Mouse (Mus musculus) inflammation-experienced regulatory T-cells, adult 6 months (primary cell): Measurements from ENCODE around the gene Gm47996. TPM values are rescaled to one million over a fixed set of nuclear protein-coding genes. Genes with fewer than 3 reads are reported as not detected.
"Not testable (repeated sequence)": the region's sequence is repeated elsewhere in the genome, so short reads cannot be mapped to it uniquely, and the experiment has no call there.

Experiments used
- ATAC-seq: one replicate; pipeline ENCODE4 v1.8.0; 2017
- polyA plus RNA-seq, 3 experiments: library from polyadenylated mRNA; unstranded; fragments of 100-300 nt; shearing (Covaris generic); gene quantifications; one replicate each; pipeline ENCODE4 v1.2.1; 2017

The Gm47996 gene
- polyA plus RNA-seq, 3 experiments from 2014 or later = not detected

DNA sequence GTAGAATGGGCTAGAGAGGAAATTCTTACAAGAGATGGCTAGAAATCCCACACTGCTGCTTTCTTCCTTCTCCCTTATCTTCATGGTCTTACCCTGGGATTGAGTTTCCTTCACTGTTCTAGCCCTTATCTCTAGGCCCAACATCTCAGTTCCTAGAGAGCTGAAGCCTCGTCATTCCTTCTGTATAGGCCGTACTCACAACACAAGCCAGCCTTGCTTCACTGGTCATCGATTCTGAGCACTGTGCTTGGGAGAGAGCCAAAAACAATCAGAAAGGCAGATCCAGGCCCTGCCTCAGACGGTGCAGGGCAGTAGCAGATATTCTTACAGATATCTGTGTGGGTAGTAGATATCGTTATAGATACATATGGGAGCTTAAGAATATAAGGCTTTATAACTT is 1.4 kb upstream of the Gm47996 start:
- ATAC-seq = not testable (repeated sequence)

DNA sequence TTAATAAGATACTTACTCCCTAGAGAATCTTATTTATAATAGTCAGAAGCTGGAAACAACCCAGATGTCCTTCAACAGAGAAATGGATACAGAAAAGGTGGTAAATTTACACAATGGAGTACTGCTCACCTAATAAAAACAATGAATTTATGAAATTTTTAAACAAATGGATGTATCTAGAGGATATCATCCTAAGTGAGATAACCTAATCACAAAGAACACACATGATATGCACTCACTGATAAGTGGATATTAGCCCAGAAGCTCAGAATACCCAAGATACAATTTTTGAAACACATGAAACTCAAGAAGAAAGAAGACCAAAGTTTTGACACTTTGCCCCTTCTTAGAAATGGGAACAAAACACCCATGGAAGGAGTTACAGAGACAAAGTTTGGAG is 987 bp upstream of the Gm47996 start:
- not testable (repeated sequence) for ATAC-seq

DNA sequence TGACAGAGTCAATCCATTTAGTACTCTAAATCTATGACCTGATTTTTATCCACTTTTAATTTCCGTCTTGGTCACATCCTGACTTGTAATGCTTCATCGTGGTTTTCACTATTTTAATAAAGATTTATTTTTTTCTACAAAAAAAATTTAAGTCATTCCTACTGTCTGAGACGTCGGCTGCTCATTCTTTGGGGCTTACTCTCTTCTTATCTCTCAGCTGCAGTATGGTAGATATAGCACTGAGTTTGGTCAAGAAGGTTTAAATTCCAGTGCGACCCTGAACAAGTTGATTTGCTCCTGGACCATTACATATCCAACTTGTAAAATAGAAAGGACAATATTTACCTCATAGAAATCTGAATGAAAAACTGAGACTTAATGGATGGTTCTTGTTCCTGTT is 1.7 kb downstream of the Gm47996 start:
- ATAC-seq = not testable (repeated sequence)

DNA sequence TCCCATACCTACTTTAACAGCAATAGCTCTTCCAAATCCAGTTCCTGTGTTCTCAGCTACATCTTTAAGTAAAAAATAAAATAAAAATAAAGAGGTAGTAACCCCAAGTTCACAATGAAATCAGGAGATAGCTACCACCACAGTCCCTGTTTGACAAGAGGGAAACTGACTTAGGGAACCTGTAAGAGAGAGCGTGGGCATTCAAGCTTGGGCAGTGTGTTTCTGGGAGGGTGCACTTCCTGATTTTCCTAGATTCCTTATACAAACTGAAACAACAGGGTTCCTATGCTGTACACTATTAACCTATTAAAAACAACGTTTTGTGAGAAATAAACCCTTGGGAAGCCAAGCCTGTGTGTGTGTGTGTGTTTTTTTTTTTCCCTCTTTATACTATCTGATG is 4.9 kb downstream of the Gm47996 start:
- ATAC-seq = no peak

DNA sequence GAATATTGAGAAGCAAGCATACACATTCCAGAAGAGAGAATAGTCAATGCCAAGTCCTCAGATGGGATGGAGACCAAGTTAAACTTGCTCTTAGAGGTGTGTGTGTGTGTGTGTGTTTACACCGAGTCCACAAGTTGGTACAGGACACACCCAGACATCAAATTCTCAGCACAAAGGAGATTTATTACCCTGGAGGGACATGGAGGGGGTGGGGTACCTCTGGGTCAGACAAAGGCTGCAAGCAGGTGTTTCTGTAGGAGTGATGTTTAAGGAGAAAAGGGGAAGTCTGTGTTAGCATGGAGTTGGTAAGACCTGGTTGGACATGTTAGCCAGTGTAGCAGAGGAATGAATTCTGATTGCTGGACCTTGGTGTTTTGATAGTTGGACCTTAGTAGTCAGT is 6.1 kb downstream of the Gm47996 start:
- no peak for ATAC-seq

DNA sequence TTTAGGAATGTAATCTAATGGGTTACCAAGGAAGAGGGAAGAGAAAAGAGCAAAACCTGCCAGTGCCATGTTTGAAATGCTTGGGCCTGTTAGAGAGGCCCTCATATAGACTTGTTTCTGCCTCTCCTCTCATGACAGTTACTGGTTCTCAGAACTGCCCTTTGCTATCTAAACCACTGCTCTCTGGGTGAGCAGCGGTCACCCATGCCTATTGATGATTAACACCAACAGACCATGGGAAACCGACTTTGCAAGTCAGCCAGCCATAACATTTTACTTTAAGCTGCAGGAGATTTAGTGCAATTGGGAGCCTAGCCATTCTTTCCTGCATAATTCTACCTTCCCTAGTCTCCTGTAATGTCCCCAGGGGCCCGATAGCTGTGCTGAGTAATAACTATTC is 6.5 kb downstream of the Gm47996 start:
- no peak for ATAC-seq

DNA sequence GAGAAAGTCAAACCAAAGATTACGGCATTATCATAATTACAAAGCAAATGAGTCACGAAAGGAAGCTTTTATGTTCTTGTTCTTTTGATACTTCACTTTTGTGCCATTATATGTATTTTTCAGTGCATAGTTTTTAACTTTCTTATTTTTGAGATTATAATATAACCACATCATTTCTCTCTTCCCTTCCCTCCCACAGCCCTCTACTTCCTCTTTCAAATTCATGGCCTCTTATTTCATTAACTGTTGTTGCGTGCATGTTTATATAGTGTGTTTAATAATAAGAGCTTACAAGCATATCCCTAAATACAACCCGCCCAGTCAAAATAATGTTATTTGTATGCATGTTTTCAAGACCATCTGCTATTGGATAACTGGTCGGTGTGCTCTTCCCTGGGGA is 9.1 kb downstream of the Gm47996 start:
- ATAC-seq = no peak

DNA sequence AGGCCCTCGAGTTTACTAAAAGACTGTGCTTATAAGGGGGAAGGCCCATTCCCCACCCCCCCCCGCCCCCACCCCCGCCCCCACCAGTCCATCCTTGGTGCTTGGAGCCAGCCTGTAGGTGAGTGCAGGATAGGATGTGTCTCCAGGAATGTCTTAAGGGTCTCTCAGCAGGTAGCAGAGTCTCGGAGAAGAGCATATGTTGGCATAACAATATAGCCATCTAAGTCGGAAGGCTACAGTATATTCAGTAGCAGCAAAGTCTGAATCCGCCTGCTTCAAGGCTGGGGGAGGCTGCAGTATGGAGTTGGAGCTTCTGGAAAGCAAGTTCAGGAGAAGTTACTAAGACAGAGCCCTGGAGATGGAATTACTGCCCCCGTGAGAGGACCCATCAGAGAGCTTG is 10.2 kb downstream of the Gm47996 start:
- ATAC-seq = no peak

DNA sequence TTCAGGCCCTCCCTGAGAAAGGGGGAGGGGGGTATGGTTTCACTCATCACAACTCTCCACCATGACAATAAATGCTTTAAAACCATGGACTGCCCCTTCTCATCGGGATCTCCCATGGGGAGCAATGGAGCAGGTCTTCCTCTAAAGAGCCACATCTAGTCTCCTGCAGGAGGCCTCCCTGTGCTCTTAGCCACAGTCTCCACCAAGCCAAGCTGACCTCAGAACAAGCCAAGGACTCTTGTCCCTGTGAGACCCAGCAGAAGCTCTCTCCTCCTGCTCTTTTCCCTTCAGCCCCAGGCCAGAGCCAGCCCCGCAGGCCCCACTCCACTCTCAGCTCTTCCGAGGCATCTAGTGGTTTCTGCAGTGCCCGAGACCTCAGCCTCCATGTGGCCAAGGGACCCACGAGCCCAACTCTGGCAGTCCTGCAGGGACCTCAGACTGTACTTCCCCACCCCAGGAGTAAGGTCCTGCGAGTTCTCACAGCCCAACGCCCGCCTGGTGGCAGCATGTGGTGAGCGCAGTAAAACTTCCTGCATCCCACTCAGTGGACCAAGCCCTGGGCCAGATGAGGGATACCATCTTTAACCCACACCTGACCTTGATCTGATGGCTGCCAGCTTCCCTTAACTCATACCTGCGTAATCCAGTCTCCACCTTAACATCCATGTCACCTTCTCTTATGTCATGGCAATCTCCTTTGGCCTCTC is 12.8 kb downstream of the Gm47996 start:
- ATAC-seq = no peak

DNA sequence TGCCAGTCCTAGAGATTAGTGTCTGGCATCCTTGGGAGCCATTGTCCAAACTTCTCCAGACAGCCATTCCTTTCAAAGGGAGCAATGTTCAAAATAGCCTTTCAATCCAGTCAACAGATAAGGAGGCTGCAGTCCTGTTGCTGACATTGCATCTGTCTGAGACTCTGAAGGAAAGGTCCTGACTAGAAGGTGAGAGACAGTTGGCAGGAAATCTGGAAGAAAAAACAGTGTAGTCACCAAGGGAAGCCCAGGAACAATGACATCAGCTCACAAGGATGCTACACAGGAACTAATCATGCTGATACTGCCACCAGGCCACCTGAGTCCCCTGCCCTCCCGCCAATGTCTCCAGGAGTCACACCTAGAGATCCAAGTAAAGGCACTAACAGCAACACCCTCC is 13.4 kb downstream of the Gm47996 start:
- no peak for ATAC-seq

DNA sequence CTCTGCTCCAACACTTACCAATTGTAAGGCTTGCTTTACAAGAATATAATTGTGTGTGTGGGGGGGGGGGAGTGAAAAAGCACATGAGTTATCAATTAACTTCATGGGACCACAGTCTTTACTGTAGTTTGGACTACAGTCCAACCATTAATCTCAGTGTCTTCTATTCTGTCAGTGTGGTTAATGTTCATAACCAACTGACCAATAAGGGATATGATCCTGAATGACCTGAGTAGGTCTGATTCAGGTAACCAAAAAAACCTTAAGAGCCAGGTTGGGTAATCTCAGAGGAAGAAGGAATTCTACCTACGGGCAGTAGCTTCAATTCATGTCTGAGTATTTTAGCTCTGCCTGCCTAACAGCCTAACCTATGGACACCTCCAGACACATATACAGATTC is 14.6 kb downstream of the Gm47996 start:
- no peak for ATAC-seq

DNA sequence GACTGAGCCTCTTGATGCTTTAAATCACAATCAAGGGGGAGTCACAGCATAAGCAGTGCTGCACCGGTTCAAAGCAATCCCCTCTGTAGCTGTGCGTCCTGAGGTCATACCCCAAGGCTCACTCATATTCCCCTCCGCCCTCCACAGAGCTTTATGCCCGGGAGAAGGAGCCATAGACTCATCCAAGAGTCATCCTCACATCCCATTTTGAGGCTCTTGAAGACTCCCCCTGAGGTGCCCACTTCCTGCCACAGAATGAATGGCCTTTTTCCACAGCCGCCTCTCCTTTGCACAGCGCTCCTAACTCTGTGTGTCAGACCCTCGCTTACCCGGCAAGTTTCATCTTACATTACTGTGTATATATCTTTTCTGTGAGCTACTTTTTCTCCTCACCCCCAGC is 17.6 kb downstream of the Gm47996 start:
- ATAC-seq = no peak

DNA sequence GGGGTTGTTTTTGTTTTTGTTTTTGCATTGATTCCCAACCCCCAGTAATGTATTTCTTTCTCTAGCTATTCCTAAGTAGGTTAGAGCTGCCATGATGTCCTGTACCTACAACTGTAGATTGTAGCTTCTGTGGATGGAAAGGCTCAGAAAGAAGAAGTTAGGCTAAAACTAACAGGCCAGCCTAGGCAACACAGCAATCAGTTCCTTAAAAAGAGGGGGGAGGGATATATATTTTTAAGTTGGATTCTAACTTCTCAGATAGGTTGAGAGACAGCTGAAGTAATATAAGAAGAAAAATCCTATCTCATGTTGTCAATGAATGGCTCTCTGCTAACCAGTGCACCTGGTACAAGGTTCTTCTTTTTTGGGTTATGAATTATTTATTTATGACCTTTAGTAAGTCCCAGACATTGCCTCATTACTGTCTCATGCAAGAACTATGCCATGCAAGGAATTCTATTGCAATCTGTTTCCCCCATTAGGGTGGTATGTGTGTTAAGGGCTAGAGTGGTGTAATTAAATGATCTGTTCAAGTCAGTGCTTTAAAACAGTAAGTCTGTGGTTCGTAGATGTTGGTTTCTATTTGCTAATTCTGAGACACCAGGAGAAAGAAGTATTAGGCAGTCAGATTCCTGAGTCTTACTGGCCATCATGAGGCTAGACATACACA is 18.5 kb downstream of the Gm47996 start:
- ATAC-seq = no peak

DNA sequence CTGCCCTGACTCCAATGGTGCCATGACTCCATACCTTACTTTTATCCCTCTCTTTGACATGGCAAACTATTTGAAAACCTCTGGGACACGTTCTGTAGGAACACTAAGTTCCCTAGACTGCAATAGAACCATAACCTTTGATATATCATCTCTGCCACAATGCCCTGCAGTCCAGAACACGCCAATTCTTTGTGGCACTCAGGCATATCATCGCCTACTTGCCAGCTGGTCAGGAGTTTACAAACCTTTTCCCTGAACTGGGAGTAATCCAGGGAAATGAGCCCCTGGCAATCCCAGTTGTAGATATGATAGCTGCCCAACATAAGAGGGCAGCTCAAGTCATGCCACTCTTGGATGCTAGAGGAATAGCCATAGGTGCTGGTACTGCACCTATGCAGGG is 22.4 kb downstream of the Gm47996 start:
- no peak for ATAC-seq

DNA sequence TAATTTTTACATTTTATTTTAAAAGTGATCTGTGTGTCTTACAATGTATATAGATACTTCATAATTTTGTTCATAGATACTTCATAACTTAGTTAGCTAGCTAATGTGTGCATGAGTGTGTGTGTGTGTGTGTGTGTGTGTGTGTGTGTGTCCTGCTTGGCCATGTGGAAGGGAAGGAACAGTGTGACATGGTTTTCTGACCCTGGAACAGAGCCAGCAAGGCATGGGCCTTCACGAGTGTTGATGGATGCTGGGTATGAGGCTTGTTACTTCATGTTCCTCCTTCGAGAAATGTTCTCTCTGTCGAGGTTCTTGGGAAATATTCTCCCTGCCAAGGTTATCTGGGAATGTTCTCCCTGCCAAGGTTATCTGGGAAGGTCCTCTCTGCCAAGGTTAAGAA is 23.8 kb downstream of the Gm47996 start:
- no peak for ATAC-seq

DNA sequence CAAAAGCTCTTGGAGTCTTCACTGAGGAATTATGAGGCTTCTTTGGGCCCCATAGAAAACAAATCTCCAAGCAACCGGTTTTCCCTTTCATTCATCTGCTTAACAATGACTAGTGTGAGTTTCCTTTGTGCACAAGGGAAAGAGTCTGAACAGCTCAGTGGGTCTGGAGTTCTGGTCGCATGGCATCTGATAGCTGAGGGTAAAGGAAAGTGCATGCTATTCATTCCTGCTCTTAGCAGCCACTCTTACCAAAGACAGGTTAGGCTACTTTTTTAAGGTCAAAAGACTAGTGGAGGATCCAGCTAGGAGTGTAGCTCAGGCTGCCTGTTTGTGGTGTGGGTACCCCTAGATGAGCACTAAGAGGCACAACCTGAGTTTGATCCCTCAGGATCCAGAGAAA is 25.6 kb downstream of the Gm47996 start:
- no peak for ATAC-seq

DNA sequence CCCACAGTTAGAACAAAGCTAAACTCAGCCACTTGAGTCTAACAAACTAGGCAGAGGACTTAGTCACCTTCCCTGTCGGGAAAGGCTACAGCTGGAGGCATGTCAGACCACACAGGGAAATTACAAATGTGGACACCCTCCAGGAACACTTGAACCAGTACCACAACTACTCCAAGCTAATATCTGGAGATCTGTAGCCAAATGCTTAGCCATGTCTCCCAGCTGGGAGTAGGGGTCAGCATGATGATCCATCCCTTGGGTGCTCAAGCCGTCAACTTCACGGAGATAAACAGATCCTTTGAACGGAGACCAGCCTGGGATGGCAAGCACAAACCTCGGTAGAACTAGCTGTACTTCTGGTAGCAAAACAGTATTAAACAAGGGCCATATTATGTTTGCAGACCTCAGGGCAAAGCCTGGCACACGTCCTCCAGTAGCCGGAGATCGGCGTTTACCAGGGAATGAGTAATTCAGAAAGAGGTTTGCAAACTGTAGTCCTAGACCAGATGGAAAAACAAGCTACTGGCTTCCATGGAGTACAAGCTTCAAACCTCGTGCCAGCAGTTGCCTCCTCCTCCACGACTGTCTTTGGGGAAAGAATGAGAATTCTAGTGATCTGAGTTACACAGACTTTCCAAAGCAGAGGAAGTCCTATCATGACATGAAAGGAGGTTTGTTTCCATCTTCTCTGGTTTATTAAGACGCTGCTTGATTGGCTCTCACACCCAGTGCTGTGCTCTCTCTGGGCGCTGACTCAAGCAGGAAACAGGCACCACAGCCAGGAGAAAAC is 26.4 kb downstream of the Gm47996 start:
- ATAC-seq = peak; percentile 93

DNA sequence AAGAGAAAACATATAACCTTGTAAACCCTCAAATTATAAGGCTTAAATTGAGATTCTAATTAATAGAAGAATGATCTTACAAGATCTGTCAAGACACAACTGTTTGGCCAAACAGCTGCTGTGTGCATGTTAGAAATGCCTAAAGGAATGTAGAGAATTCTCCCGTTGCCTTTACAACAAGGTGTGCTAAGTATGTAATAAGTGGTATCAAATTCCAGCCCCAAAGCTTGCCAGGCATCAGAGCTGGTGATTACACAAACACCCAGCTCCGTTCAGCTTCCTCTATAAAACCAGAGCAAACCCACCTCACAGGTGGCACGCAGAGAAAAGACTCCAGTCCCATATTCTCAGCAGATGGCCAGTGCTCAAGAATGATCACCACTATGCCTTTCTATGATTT is 27.8 kb downstream of the Gm47996 start:
- ATAC-seq = no peak

DNA sequence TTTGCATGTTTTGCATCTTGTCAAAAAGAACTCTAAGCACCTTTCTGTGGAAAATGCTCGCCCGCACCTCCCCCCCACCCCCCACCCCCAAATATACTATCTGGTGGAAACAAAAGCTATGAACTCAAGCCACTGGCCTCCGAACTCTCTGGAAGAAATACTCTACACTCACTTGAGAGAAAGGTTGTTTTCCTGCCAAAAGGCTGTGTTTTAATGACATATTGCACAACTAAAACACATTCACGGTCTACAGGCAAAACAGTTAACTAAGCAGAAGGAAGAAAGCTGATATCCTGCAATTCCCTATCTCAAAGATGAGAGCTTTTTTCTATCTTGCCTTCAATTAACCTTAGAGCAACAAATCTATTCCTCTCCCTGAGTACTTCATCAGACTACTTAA is 33.4 kb downstream of the Gm47996 start:
- ATAC-seq = no peak

DNA sequence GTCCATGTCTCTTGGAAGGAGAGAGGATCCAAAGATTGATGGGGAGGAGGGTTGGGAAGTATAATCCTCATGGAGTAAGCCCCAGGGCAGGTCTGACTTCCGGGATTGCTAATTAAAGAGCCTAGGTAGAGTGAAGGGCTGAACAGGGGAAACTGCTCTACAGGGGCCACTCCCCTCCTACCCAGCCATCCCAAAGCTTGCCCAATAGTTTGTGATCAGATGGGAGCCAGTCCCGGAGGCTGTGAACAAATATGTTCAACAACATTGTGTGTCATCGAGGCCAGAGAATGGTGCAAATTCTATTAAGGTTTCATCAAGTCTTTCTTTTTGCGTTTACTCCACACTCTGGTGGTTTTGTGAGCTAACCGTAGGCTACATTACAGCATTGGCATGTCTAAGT is 34.1 kb downstream of the Gm47996 start:
- ATAC-seq = no peak

DNA sequence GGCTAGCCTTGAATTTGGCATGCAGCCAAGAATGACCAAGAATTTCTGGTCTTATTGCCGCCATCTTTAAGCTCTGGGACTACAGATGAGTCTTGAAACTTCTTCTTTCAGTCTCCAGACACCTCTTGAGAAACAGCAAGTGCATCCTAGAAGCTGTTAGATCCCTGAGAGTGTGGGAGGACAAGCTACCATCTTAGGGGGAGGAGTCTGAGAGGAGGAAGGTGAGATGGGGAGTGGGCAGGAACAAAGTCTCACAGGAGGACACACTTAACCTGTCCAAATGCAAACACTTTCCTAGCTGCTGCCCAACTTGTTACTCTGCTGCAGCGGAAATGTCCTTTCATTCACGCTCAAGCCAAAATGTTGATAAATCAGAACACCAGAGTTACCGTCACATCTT is 34.8 kb downstream of the Gm47996 start:
- ATAC-seq = no peak

DNA sequence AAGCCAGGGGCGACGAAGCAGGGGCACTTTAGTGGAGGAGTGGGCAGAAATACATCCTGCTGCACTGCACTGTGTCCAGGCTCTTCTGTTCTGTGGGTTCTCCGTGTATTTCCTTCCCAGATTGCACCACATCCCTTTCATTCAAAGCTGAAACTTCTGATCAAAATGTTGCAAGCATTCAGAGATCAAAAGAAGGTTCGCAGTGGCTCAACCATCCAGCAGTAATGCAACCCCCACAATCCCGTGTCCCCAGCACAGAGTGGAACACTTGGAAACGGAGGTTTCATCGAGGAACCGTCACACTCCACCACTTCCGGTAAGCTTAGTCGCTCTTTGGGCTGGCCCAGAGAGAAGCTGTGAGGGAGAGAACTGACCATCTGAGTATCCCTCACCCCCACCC is 35.2 kb downstream of the Gm47996 start:
- ATAC-seq = no peak

DNA sequence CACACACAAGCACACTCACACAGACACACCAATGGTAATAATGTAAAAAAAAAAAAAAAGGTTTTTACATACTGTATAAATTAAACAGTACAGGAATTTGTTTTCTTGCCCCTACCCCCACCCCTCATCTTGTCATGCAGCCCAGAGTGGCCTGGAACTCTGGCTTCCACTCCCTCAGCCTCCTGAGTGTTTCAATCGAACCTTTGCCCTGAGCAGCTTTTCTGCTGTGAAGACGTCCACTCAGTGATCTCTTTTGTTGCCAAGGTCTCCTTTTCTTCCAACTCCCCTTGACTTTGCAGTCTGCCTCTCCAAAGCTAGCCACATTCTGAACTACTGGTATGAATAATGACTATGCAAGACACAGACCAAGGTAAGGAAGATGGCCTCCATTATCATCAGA is 35.9 kb downstream of the Gm47996 start:
- no peak for ATAC-seq

DNA sequence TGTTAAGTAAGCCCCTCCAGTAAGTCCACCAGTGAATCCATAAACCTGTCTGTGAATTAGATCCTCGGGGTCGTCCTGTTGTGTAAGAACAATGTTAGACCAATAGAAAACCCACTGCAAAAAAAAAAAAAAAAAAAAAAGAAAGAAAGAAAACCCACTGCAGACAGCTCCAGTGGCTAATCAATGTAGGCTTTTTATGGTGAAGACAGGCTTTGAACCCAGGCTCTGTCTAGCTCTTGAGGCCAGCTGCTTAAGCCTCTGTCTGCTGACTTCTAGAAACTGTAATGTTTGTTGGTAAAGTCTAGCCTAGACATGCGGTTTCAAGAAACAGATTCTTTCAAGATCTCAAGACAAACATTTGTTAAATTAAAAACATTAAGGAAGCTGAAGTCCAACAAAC is 40.2 kb downstream of the Gm47996 start:
- no peak for ATAC-seq
